Comparison of ENCODE assay signal across 9 mouse cellular contexts in genomic region chr2:165889266-165889665, GRCm38 (mm10). TPM values are rescaled to one million over a fixed set of nuclear protein-coding genes. Genes with fewer than 3 reads are reported as not detected.
DNase-seq lines count a peak whose midpoint lies in the region; ATAC-seq and TF ChIP-seq lines count a peak whose summit lies in the region.
"Had no signal": no experiment of that assay in that cellular context is flagged by ENCODE, and none has a peak within 500 bp of the region (broad histone marks: within the 10 kb centered on the region; RNA-seq: fewer than 3 reads in every experiment).

No protein-coding gene starts in this region.

- no peak overlapping the region for H3K4me3 ChIP-seq in heart, embryonic 12.5 days
- H3K4me3 ChIP-seq in bone marrow macrophage, adult 2 months (ENCODE audit: insufficient read depth, low read length): no peak overlapping the region
- H3K4me3 ChIP-seq in hindbrain, embryonic 10.5 days: no peak overlapping the region
- H3K4me3 ChIP-seq in midbrain, embryonic 10.5 days: no peak overlapping the region

- ATAC-seq in heart, embryonic 12.5 days (ENCODE audit: insufficient number of reproducible peaks, low FRiP score): no peak

- 0 out of 2 replicates have a peak overlapping the region, but pooled peaks have one; percentile 49 for H3K4me2 ChIP-seq in heart, embryonic 12.5 days

- WGBS in heart, embryonic 12.5 days: 64% methylated on average over 7 of the region's 7 CpGs
- 73% methylated on average over 7 of the region's 7 CpGs for WGBS in hindbrain, embryonic 10.5 days
- 71% methylated on average over 7 of the region's 7 CpGs for WGBS in midbrain, embryonic 10.5 days

- no peak for DNase-seq in heart, adult 18-20 months
- no peak for DNase-seq in hindbrain, embryonic 10.5 days (ENCODE audit: low spot score)
- DNase-seq in midbrain, embryonic 10.5 days (ENCODE audit: low spot score): no peak
- no peak for DNase-seq in layer of hippocampus, postnatal 14 days (ENCODE audit: low spot score in 2 of 2)
- no peak for DNase-seq in frontal cortex, adult 2 months (ENCODE audit: extremely low spot score in 1 of 2, low spot score in 1 of 2)
- no peak for DNase-seq in layer of hippocampus, adult 8-10 months (ENCODE audit: low spot score in 2 of 2)
- DNase-seq: cerebellum, adult 8-10 months had no signal

- H3K9me3 ChIP-seq in heart, embryonic 12.5 days (replicated peaks): no peaks in the 10 kb centered on the region
- no peaks in the 10 kb centered on the region for H3K9me3 ChIP-seq in hindbrain, embryonic 10.5 days
- no peaks in the 10 kb centered on the region for H3K9me3 ChIP-seq in midbrain, embryonic 10.5 days (replicated peaks)

- H3K27me3 ChIP-seq in heart, embryonic 12.5 days (replicated peaks): no peaks in the 10 kb centered on the region
- H3K27me3 ChIP-seq in hindbrain, embryonic 10.5 days (ENCODE audit: insufficient read depth, poor library complexity, severe bottlenecking): no peaks in the 10 kb centered on the region
- no peaks in the 10 kb centered on the region for H3K27me3 ChIP-seq in midbrain, embryonic 10.5 days (ENCODE audit: low read depth, poor library complexity, severe bottlenecking)

- no peak for TF ChIP-seq CTCF in bone marrow macrophage, adult 2 months (IDR thresholded peaks at IDR 0.05; ENCODE audit: low read depth, low read length)

- peaks cover 65% of the 10 kb centered on the region for H3K4me1 ChIP-seq in heart, embryonic 12.5 days (replicated peaks)
- peaks cover 40% of the 10 kb centered on the region for H3K4me1 ChIP-seq in bone marrow macrophage, adult 2 months (ENCODE audit: control insufficient read depth, insufficient read depth, low read length)
- peaks cover 75% of the 10 kb centered on the region for H3K4me1 ChIP-seq in hindbrain, embryonic 10.5 days (replicated peaks)
- peaks cover 65% of the 10 kb centered on the region for H3K4me1 ChIP-seq in midbrain, embryonic 10.5 days

- no peak for TF ChIP-seq POLR2A in bone marrow macrophage, adult 2 months (IDR thresholded peaks at IDR 0.05; ENCODE audit: borderline replicate concordance, low read depth, low read length)

- no peaks in the 10 kb centered on the region for H3K36me3 ChIP-seq in heart, embryonic 12.5 days
- H3K36me3 ChIP-seq in hindbrain, embryonic 10.5 days: no peaks in the 10 kb centered on the region
- no peaks in the 10 kb centered on the region for H3K36me3 ChIP-seq in midbrain, embryonic 10.5 days

- H3K27ac ChIP-seq in heart, embryonic 12.5 days (ENCODE audit: poor library complexity, severe bottlenecking): peak overlapping the region; percentile 100
- peak overlapping the region; percentile 90 for H3K27ac ChIP-seq in bone marrow macrophage, adult 2 months (ENCODE audit: insufficient read depth, low read depth, low read length)
- peak overlapping the region; percentile 98 for H3K27ac ChIP-seq in hindbrain, embryonic 10.5 days
- H3K27ac ChIP-seq in midbrain, embryonic 10.5 days (replicated peaks): peak overlapping the region; percentile 100

- peak overlapping the region; percentile 56; the same call in 1 of the 2 replicates for H3K9ac ChIP-seq in heart, embryonic 12.5 days

RNA-seq across cellular contexts. Expression of gene Zmynd8, which starts 9.6 kb away (rescaled TPM):
- 44.7 and 48.0 TPM in 2 replicates for polyA plus RNA-seq in heart, embryonic 12.5 days (2016; fragmentation: Nextera tagmentation; extraction: Ambion mirVana)
- total RNA-seq in heart, adult 18-20 months (2021): 10 to 100 TPM; 41.2 to 44.8 TPM
- polyA plus RNA-seq in bone marrow macrophage, adult 2 months (2012; ENCODE audit: insufficient read depth, insufficient read length, missing spikeins): 97.8 and 99.5 TPM in 2 replicates
- polyA plus RNA-seq in hindbrain, embryonic 10.5 days (2016; fragmentation: Nextera tagmentation; extraction: Ambion mirVana): 60.0 and 65.2 TPM in 2 replicates
- 61.4 and 63.3 TPM in 2 replicates for polyA plus RNA-seq in midbrain, embryonic 10.5 days (2016; fragmentation: Nextera tagmentation; extraction: Ambion mirVana)
- total RNA-seq in layer of hippocampus, postnatal 14 days (2021): 100 to 1,000 TPM; 138 to 143 TPM
- polyA plus RNA-seq in frontal cortex, adult 2 months (2012; rRNA removed): 79.7 and 86.6 TPM in 2 replicates
- total RNA-seq in layer of hippocampus, adult 8-10 months (2022): 100 to 1,000 TPM; 128 to 162 (median 147) TPM
